Mouse (Mus musculus): ENCODE data around the gene Apoc3.

Apoc3 gene

DNA sequence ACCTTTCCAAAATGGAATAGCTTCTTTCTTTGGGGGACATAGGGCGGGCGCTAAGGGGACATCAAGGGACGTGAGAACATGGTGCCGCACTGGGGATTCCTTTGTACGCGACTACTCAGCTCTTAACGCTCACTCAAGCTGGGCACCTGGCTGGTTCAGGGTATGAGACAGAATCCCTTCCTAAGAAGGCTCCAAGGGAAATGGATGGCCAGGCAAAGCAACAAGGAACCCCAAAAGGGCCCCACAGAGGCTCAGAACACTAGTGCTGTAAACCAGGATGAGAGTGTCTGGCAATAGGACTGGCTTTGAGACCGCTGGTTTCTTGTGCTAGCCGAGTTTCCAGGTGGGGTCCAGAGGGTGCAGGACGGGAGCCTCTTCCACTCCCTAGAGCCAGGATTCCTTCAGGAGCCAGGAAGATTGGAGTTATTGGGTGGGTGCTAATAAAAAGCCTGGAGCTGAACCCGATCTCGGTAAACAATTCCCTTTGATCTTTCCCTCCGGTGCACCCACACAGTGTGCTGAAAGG, 4.9 kb downstream of the Apoc3 start:
- in situ Hi-C loops (cut with MboI, MseI): no loop called here

DNA sequence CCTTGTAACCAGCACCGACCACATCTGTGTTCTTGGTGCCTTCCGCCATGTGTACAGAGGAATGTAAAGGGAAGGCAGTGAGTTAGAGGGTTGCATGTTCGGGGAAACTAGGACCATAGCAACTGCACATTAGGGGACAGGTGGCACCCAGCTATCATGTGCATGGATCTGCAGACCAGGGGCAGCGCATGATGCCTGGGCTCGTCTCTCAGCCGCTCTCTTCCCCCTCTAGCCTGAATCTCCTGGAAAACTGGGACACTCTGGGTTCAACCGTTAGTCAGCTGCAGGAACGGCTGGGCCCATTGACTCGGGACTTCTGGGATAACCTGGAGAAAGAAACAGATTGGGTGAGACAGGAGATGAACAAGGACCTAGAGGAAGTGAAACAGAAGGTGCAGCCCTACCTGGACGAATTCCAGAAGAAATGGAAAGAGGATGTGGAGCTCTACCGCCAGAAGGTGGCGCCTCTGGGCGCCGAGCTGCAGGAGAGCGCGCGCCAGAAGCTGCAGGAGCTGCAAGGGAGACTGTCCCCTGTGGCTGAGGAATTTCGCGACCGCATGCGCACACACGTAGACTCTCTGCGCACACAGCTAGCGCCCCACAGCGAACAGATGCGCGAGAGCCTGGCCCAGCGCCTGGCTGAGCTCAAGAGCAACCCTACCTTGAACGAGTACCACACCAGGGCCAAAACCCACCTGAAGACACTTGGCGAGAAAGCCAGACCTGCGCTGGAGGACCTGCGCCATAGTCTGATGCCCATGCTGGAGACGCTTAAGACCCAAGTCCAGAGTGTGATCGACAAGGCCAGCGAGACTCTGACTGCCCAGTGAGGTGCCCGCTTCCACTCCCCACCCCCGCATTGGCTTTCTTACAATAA, 5.6 kb downstream of the Apoc3 start:
- in situ Hi-C loops (cut with MboI, MseI): no loop called here

DNA sequence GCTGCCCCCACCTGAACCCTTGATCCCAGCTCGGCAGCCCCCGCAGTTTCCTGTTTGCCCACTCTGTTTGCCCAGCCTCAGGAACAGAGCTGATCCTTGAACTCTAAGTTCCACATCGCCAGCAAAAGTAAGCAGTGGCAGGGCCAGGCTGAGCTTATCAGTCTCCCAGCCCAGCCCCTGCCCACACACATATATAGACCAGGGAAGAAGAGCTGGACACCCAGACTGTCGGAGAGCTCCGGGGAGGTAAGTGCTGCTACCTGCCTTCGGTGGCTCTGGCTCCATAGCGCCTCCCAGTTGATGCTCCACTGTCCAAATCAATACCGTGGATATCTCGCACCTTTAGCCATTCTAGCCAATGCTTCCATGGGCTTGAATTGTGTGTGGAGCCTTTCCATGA, 6.9 kb downstream of the Apoc3 start, which contains the start of gene Apoa1:
Gene Apoa1 (plus strand): TSS at position 90 of the 400 bp plus-strand sequence.
- in situ Hi-C loops (cut with MboI, MseI): no loop called here

DNA sequence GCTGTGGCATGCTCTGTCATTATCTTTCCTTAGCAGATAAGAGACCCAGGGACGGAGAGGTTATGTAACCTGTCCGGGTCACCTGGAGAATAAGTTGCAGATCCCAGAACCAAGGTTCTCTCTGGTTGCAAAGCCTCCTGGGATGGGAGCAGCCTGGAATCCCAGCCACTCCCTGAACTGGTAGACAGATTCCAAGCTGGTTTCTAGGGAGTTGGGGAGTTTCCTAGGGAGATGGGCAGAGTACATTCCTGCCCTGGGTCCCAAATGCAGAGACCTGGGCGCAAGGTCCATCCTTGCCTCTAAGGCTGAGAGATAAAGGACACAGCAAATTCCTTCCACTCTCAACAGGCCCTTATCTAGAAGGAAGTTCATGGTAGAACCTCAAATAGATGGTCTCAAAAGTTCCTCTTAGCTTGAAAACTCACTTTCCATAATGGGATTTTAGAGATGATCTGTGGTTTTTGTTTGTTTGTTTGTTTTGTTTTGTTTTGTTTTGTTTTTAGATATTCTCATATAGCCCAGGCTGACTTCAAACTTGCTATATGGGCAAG, 8.3 kb downstream of the Apoc3 start:
- in situ Hi-C loops (cut with MboI, MseI): no loop called here

DNA sequence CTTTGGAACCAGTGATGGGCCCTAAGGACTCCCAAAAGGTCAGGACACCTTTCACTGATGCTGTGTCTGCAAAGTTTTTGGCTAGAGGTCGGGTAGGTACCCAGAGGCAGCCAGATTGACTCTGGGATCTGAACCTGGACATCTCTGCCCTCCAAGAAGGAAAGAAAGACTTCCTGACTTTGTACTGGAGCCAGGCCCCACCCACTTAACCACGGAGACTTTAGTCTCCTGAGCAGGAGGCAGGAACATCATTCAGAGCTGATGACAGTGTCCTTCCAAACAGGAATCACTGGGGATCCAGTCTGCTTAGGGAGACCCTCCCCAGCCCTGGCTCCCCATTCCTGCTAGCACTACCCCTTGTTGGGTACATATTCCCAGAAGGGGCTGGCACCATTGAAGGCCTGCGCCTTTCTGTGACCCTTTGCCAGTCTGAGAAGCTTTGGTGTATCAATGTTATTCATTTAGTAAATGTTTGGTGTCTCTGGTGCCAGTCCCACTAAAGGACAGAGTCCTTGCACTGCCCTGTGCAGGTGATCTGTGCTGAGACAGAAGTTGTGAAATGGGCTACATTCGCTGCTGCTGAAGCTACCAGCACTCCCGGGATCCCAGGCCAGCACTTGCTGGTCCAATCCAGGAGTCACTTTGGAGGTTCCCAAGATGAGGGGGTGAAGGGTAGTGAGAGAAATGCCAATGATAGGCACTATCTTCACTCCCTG, 10.3 kb downstream of the Apoc3 start:
- in situ Hi-C loops (cut with MboI, MseI): no loop called here

DNA sequence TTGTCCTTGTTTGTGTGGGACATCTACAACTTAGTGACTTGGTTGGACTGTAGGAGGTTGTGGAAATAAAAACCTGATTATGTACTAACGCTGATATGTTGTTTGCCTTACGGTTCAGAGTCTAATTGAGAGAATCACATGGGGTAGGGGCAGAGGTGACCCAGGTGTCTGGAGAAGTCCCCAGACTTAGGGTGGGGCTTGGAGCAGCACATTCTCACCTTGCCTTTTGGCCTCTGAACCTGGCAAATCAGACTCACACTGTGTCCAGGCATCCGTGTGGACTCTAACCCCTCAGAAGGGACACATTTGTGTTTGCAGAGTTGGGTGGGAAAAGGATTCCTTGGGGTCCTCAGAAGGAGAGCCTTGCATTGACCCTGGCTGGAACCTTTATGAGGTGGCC, 11.3 kb downstream of the Apoc3 start:
- in situ Hi-C loops (cut with MboI, MseI): no loop called here

DNA sequence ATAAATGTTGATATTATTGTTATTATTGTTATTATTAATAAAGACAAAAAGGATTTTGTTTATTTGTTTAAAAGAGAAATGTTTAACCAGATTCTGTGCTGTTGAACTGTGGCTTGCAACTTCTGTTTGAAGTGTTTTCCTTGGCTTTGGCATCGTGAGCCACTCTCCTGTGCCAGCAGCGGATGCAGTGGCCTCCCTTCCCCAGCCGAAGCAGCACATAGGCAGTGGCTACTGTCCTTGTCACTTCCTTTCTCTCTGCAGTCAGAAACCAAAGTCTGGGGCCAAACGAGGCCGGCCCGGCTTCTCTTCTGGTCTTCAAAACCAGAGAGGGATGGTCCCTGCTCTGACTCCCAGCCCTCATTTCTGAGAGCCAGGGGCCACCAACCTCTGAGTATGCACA, 12.3 kb downstream of the Apoc3 start:
- in situ Hi-C loops (cut with MboI, MseI): no loop called here

DNA sequence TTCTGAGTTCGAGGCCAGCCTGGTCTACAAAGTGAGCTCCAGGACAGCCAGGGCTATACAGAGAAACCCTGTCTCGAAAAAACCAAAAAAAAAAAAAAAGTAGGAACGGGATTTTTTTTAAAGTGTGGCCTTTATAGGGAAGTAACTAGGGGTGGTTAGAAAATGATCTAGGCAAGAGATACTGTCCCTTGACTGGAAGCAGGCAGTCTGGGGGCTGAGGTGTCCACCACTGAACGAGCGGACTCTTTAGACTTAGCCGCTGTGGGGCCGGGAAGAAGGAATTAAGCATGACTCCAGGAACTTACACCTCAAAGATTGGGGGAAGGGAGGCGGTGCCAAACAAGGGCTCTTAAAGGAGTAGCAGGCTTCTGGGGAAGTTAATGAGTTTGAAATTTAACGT, 17.3 kb downstream of the Apoc3 start:
- in situ Hi-C loops (cut with MboI, MseI): no loop called here

DNA sequence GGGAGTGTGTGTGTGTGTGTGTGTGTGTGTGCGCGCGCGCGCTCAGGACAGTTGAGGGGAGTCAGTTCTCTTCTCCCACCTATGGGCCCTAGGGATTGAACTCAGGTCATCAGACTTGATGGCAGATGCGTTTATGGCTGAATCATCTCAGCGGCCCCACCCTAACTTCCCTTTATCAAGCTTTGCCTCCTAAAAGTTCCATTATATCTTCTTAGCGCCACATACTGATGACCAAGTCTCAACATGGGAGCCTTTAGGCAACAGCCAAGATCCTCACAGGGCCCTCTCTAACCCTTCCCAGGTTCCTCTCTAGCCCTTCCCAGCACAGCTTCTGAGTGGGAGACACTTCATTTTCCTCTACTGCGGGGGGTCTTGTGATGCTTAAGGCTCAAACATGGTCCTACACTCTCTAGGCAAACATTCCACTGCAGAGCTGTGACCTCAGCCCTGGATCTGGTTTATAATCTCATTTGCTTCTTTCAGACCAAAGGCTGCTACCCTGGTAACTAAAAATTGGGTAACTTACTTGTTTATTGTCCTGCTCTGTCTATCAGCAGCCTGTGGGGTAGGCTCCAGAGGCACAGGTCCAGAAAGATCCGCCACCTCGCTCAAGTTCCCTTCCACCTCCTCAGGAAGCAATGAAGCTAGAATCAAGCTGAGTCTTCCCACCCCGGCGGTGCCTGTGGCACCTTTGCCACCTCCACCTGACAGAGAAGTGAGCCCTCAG, 18.5 kb downstream of the Apoc3 start:
- in situ Hi-C loops (cut with MboI, MseI): no loop called here

DNA sequence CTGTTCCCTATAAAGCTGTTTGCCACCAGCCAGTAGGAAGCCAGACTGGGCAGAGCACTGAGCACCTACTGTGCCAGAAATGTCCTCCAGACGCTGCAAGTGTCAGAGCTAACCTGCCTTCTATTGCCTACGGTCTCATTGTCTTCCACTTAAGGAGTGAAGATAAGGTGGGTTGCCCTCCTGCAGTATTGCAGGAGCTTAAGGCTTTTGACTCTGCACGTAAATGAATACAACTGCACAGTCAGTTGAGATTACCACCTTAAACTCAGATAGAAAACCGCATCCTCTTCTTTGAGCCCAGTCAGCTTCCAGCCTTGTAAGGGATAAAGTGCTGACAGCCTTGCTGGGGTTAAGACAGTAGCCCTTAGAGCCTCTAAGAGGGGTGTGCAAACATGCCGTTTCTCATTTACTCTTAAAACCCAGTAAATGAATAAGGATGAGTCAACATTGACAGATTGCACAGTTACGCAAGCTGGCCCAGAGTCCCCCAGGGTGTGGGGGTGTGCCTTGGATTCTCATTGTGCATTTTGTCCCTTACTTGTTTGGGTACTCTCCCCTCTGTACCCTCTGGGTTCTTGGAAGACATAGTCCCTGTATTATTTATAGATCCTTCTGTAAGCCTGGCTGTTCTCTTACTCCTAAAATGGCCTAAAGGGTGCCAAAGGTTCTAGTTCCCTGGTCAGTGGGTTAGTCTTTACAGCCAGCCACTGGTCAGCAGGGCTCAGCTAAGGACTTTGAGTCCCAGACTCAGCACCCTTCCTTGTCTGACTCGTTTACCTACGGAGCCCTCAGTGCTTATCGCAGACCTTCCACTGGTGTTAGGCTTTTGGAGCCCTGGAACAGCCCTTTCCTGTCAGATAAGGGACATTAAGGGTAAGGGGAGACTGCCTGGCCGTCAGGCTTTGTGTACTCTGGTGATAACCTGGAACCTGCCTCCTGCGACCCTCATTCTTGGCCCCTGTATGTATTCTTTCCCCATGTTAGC, 19.8 kb downstream of the Apoc3 start:
- in situ Hi-C loops (cut with MboI, MseI): no loop called here

DNA sequence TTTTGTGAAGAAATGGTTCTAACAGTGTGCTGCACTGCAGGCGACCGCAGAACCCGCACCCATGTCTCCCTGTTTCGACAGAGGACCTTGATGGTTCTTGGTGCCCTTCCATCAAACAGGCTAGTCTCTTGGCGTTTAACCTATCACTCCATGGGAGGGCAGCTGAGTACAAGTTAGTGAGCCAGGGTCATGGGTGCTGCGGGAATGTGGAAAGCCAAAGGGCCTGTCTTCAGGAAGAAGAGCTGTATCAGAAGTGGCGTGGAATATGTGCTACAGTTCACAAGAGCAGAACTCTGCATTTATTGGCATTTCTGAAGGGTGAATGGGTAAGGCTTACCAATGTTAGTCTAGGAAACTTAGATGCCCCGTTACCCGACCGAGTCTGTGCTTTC, 20.5 kb downstream of the Apoc3 start:
- in situ Hi-C loops (cut with MboI, MseI): no loop called here

DNA sequence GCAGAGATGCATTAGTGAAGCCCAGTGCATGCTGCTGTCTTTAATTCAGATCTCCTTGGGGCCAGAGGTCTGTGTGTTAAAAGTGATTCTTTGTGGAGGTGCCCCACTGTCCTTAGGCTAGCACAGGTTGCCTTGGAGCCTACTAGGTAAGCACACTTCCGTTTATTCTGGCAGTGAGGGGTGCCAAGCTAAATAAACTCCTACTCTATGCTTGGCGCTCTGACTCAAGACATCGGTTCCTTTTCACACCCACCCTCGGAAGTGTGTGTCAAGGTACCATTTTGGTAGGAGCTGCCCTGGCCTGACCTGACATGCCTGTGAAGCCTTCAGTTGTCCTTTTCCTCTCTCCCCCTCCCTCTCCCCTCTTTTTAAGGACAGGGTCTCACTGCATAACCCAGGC, 21.2 kb downstream of the Apoc3 start:
- in situ Hi-C loops (cut with MboI, MseI): no loop called here

DNA sequence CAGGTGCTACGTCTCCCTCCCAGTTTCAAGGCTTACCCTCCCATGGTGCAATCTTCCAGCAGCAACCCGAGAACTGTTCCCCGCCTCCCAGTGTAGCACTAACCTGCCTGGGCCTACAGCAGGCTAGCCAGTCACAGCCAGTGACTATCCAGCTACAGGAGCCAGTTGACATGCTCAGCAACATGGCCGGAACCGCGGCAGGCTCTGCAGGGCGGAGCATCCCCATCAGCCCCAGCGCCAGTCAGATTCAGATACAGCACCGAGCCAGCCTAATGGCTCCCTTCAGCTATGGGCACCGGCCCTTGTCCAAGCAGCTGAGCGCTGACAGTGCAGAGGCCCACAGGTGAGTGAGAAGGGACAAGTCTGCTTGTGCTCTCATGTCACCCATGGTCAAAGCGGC, 25.0 kb downstream of the Apoc3 start:
- in situ Hi-C loops (cut with MboI, MseI): no loop called here

DNA sequence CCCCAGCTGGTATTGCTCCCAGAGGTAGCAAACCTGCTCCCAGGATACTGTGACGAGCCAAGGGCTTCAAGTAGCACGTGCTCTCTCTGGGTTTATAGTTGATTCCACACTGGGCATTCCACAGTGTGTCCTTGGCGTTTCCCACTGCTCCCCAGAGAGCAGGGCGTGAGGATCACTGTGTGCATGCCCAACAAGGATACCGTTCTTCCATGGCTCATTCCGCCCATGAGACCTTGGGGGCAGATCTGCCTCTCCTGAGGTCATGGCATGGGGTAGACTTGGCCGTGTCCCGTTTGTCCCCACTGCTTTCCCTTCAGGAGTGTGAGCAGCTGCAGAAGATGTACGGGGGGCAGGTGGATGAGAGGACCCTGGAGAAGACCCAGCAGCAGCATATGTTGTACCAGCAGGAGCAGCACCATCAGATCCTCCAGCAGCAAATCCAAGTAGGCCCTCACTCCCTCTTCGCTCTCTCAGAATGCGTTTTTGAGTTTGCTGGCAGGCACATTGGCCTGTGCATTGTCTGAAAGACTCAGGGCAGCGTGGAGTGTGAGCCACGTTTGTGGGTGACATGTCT, 26.9 kb downstream of the Apoc3 start:
- in situ Hi-C loops (cut with MboI, MseI): loop anchor here (10.0 kb wide), 1 partner anchor 644 kb away; no protein-coding TSS in a partner anchor

DNA sequence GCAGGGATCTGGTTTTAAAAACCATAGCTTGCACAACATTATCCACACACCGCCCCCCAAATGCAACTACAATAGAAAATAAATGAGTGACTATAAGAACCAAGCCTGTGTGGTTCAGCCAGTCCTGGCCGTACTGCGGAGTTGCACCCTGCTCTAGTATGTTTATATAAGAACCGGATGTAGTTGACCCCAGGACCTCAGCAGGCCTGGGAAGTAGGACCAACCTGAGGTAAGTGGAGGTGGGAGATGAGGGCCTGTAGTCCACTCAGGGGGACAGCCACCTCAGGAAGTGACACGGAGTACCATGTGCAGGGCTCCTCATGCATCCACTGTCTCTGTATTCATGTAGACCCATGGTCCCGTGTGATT, 28.0 kb downstream of the Apoc3 start:
- in situ Hi-C loops (cut with MboI, MseI): loop anchor here (10.0 kb wide), 1 partner anchor 643 kb away; no protein-coding TSS in a partner anchor

DNA sequence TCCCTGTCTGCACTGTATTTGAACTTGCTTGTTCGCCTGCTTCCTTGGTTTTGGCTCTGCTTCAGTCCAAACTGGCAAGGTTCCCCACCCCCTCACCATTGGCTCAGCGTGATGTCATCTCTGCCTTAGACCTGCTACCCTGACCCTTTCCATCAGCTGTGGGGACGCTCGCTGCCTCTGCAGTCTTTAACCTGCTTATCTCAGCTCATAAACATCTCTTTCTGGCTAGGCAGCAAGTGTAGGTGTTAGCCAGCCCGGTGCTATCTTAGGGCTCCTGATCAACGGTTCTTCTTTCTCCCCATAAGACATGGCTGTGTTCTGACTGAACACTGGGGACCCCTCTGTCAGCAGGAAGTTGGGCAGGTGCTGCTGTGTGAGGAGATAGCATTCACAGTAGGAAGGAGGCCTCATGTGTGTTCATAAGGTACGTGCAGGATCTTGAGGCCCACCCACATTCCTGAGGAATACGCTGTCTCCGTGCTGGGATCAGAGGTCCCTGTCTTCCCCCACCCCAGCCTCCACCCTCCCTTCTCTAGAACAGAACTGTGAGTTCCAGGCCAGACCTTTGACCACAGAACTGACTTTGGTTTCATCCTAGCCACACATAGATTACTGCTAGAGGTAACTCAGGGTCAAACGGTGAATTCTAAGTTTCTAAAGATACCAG, 28.5 kb downstream of the Apoc3 start:
- in situ Hi-C loops (cut with MboI, MseI): loop anchor here (10.0 kb wide), 1 partner anchor 642 kb away; no protein-coding TSS in a partner anchor

DNA sequence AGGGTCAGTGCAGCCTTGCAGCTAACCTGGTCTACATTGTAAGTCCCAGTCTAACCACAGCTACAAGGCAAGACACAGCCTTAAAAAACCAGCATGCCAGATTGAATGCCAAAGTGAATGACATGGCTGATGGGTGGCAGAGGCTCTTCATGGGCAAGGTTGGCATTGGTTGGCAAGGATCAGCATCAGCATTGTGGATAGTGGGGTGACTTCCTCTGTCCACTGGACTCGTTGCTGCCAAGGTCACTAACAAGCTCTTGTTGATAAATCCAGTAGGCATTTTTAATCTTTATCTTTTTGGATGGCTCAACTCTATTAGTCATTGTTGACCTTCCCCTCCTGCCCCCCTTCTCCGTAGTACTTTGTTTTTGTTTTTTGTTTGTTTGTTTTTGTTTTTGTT, 35.8 kb downstream of the Apoc3 start:
- in situ Hi-C loops (cut with MboI, MseI): loop anchor here (5.0 to 10.0 kb wide), 2 partner anchors 202 to 635 kb away; no protein-coding TSS in a partner anchor

DNA sequence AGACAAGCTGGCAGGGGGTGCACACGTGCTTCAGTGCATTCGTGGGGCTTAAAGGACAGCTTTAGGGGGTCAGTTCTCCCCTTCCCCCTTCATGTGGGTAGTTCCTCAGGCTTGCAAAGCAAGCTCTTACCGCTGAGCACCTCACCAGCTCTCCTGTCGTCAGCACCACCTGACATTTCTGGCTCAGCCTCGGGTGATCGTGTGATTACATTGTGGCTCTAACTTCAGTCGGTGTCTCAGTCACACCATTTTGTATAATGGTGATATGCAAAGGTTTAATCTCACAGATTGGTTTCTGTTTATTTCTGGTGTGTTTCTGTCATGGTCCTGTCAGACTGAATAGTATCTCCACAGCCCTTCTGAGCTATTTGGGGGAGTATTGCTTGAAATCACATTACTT, 36.5 kb downstream of the Apoc3 start:
- in situ Hi-C loops (cut with MboI, MseI): loop anchor here (5.0 kb wide), 1 partner anchor 202 kb away; no protein-coding TSS in a partner anchor

DNA sequence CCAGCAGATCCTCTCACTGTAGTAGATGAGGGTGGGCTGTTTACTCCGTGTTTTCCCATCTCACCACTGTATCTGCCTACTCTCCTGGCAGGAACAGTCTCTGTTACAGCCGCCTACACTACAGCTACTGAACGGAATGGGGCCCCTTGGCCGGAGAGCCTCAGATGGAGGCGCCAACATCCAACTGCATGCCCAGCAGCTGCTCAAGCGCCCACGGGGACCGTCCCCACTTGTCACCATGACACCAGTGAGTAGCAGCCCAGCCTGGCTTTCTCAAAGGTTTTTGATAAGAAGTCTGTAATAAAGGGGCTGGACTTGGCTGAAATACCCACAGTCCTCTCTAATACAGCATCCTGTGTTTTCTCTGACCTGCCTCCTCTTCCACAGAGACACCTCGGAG, 37.0 kb downstream of the Apoc3 start:
- in situ Hi-C loops (cut with MboI, MseI): loop anchor here (5.0 kb wide), 1 partner anchor 201 kb away; no protein-coding TSS in a partner anchor
